Mouse (Mus musculus) G1E (cell line): ENCODE results near the gene Sephs2.

Experiments
- CTCF ChIP-seq: IDR thresholded peaks from 2 replicates; pipeline ENCODE4 v1.5.1; 2012; ENCODE audit warnings: low read depth, low read length, inconsistent platforms, mixed read lengths
- GATA1 ChIP-seq: IDR thresholded peaks from 2 replicates; pipeline ENCODE4 v1.6.1; 2012; ENCODE audit warnings: borderline replicate concordance, low read length, inconsistent platforms, mixed read lengths
- TAL1 ChIP-seq: conservative IDR thresholded peaks from 2 replicates; pipeline ENCODE4 v1.6.1; 2012; ENCODE audit warnings: low read depth, low read length, inconsistent platforms, mixed read lengths

GRCm38 (mm10) chr7:127263526-127263925, 10.3 kb downstream of the Sephs2 start:
- TF ChIP-seq GATA1 (no peak), TAL1 (no peak), CTCF (no peak)
